Mouse (Mus musculus) ES-Bruce4 (cell line): Measurements from ENCODE around the gene Tspan3.

Experiments used
- CTCF ChIP-seq: IDR thresholded peaks from one replicate; pipeline ENCODE4 v1.8.1; 2011; ENCODE audit warnings: low read depth, low read length
- EP300 ChIP-seq: IDR thresholded peaks from 2 replicates; pipeline ENCODE4 v1.6.1; 2011; ENCODE audit warnings: low read depth, low read length; ENCODE audit not compliant: insufficient read depth
- POLR2A ChIP-seq: IDR thresholded peaks from one replicate; pipeline ENCODE4 v1.8.1; 2011; ENCODE audit warnings: low read length; ENCODE audit not compliant: insufficient read depth

GRCm38 (mm10) chr9:56152482-56153007 lies 12.7 kb downstream of the Tspan3 start:
- TF ChIP-seq CTCF (no peak), EP300 (no peak), POLR2A (no peak)
